Mouse (Mus musculus) forelimb bud, embryonic 11.5 days (tissue): ENCODE results near the gene Tfeb.
A peak's percentile ranks its signal among the peaks of the same experiment; 100 is the strongest.

Experiments
- DNase-seq: peaks from one replicate; pipeline ENCODE4 v3.0.0-alpha.2; 2012; ENCODE audit warnings: low read depth, low spot score

Tfeb gene

DNA sequence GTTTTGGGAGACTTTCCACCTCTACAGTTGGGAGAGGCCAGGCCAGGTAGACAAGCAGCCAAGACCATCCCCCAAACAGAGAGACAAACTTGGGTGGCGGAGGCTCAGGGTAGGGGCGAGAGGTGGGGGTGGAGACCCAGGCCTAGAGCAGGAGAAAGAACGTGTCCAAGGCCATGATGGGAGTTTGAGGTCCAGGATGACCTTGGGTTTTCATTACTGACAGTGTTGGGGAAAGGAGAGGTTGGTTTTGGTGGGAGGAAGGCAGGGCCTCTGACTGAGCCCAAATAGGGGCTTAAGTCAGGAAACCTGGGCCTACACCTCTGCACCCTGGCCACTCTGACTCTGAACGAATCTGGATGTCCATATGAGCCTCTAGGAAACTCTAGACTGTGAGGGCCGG lies 94.9 kb downstream of the Tfeb start:
- no peak for DNase-seq

DNA sequence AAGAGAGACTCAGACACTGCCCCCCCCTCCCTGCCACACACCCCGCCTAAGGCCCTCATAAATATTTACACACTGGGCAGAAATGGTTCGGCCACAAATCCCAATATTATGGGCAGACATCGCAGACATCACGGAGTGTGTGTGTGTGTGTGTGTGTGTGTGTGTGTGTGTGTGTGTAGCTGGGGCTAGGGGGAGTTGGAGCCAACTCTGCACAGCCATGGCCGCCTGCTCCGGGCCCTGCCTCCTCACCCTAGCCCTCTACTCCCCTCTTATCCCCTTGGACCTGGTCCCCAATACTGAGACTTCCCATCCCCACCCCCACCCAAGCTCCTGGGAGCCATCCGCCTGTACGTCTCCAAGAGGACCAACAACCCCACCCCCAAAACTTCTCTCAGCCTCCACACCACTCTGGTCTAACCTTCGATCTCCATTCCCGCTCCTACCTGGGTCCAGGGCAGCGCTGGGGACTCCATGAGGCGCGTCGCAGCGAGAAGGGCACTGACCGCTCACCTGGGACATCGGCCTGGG lies 95.7 kb downstream of the Tfeb start:
- no peak for DNase-seq

DNA sequence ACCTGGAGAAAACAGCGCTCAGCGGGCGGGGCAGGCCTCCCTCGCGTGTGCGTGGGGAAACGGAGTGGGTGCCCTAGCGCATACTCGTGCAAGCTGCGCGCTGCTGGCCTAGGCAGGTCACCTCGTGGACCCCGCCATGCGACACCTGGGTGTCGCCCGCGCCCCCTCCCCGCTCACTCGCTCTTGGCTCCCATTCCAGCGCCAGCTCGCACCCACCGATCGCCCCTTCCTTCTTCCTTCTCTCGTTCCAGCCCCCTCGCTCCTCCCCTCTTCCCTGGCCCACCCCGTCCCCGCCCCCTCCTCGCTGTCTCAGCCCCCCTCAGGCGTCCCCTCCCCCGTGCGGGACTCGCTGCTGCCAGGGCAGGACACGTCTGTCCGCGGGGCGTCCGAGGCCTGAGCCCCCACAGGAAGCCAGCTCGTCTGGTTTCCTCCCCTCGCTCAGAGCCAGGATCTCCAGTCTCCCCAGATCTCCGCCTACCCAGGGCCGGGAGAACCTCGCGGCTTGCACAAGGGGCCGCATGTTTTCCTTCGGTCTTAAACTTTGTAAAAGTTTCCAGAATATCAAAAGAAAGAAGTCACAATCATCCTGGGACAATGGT lies 96.3 kb downstream of the Tfeb start:
- DNase-seq: peak; percentile 72

DNA sequence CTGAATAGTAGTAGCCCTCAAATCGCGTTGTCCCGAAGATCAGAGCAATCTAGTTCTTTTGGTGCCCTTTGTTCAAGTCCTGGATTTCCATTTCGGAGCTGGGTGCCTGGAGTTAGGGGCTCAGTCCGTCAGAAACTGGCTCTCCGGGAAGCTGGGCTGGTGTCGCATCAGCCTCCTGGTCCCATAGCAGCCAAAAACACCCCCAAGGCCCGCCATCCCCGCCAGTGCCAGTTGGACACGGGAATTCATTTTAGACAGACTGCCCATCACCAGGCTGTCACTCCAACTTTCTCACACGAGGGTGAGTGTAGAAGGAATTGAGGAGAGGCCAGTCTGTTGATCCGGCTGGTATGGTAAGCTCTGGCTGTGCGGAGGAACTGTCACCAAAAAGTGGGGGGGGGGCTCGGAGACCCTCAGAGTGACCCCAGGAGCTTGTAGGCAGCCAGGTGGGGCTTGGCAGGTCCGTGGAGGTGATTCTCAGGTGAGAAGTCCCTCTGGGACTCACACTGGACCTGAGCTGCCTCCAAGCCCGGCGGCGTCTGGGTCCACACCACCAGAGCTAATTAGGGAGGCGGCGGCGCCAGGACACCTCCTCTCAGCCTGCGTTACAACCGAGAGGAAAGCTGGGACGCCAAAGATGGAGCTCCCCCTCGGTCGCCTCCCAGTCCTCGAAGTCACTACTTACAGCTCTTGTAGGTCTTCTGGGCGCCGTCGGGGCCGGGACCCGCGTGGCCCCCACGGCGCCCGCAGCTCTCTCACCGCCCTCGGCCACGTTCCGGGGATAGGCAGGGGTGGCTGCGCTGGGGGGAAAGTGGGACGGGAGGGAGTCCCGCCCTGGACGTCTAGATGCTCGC lies 97.0 kb downstream of the Tfeb start:
- no peak for DNase-seq

DNA sequence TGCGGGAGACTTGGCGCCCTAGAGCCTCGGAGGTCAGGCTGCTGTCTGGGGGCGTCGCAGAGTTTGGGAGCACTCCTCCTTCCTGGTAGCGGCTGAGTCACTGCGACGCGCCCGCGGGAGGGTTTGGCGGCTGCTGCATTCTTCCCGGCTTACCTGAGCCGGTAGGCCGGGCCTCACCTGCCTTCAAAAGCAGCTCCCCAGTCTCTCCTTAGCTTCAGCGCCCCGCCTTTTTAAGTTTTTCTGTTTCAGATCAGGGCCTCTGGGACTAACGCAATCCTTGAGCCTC lies 97.6 kb downstream of the Tfeb start, which contains the start of gene Mdfi:
Gene Mdfi (minus strand): TSS at position 210 of the 286 bp plus-strand sequence.
- DNase-seq: no peak

DNA sequence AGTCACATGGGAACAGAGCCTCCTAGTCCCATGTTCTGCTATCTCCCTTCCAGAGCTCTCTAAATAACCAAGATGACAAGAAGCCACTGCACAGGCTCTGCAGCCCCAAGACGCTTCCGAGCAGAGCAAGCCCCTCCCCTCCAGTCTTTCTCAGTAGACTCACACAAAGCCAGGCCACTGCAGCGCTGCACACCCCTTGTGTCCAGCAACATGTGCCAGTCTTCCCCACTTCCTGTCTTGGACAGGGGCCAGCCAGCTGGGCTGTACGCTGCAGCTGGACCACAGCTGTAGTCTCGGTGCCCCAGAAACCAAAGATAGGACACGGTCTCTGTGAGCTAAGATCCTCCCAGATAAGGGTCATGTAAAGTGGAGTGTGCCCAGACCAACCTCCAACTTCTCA lies 101.0 kb downstream of the Tfeb start:
- no peak for DNase-seq

DNA sequence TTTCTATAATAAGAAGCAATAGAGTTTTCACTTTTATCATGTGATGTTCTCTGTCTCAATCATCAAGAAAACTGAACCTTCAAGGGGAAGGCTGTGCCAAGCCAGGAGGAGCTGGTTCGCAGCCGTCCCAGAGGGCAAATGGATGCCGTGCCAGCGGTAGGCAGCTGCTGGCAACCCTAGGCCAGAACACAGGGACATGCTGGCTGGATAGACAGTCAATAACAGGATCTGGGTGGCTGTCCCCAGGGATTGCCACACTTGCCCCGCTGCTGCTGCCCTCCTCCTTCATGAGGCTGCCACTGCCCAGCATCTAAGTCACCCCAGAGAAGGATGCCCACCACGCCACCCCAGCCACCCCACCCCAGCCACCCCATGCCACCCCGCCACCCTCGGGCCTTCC lies 104.7 kb downstream of the Tfeb start:
- no peak for DNase-seq
